Mouse (Mus musculus) c-Kit-positive CD71-positive TER-119-negative erythroid progenitor cells, embryonic 14.5 days (primary cell): ENCODE measurements around the gene Zfp451.
"Not testable (repeated sequence)": the region's sequence is repeated elsewhere in the genome, so short reads cannot be mapped to it uniquely, and the experiment has no call there.

Experiments
- DNase-seq: peaks from one replicate; pipeline ENCODE4 v3.0.0-alpha.2; 2013; ENCODE audit warnings: low read depth

The Zfp451 gene

DNA sequence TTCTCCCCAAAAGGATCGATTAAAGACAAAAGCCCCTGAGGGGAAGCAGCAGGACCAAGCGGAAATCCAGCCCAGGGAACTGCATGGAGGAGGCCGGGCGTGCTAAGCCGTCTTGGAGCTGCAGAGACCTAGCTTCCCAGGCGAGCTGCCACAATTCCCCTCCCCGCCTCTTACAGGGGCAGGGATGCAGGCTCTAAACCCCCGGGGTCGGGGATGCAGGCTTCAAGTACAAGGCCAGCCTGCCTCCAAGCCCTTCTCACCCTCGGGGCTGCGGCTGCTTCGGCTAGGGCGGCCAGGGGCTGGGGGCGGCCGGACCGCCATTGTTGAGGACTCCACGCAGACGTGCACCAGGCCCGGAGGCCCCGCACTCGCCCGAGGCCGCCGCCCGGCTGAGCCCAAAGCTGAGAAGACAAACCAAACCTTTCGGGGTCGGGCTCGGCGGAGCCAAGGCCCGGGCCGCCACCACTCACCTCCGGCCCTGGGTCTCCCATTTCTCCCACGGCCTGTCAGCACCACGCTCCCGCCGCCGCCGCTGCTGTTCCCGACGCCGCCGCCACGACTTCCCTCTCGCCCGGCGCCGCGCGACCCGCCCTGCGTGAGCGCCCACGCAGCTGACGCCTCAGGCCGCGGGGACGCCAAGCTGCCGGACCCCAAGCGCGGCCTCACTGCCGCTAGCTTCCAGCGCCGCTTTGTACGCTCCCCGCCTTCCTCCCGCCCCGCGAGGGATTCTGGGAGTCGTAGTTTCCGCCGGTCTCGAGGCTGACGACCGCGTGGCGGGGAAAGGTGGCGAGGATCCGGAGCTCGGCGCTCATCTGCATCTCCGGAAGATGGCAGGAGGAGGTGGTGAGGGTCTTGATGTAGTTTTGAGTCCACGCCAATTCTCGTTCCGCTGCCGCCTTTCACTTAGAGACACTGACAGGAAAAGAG is at the start of gene Zfp451:
Zfp451 (minus strand) TSS at position 728 of the 927 bp plus-strand sequence.
- DNase-seq, result peak; percentile 77

GRCm38 (mm10) chr1:33846807-33847206 is 32.4 kb upstream of the Zfp451 start:
- no peak for DNase-seq

- DNase-seq, result no peak
Measured at GRCm38 (mm10) chr1:33843823-33844222, 29.4 kb upstream of the Zfp451 start.

DNA sequence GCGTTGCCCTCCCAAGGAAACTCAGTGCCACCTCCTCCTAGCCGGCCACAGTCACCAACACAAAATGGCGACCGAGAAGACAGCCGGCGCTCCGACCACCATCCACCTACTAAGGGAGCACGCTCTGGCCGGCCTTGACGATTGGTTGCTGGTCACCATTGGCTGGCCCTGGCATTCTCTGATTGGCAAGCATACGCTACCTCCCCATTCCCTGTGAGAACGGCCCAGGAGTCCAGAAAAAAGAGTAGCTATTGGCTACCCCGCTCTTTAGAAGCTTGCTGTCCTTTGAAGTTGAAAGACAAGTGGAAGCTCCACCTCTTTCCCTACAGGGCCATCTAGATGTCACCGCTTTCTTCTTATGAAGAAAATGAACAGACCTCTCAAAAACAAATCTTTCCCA is 24.6 kb upstream of the Zfp451 start:
- not testable (repeated sequence) for DNase-seq

DNA sequence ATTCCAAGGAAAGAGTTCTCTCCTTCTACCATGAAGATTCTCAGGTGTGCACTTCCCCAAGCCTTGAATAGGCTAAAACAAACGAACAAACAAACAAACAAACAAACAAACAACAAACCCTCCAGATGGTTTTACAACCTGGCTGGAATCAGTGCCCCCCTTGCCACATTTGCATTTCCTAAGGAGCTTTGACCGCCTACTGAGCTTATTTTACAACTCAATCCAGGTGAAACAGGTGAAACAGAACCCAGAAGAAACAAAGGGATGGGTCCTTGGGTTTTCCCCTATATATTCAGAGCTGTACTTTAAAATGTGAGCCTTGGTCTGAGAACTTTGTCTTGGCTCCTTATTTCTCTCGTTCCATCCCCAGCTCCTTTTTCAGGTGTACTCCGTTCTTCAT is 16.2 kb upstream of the Zfp451 start:
- no peak for DNase-seq

GRCm38 (mm10) chr1:33817931-33818330 is 3.5 kb upstream of the Zfp451 start:
- DNase-seq, result no peak

GRCm38 (mm10) chr1:33813495-33813867 is 914 bp downstream of the Zfp451 start:
- DNase-seq, result peak; percentile 17

- no peak for DNase-seq
Measured at GRCm38 (mm10) chr1:33803323-33803722, 11.1 kb downstream of the Zfp451 start.

GRCm38 (mm10) chr1:33799620-33800019 is 14.8 kb downstream of the Zfp451 start:
- no peak for DNase-seq

DNA sequence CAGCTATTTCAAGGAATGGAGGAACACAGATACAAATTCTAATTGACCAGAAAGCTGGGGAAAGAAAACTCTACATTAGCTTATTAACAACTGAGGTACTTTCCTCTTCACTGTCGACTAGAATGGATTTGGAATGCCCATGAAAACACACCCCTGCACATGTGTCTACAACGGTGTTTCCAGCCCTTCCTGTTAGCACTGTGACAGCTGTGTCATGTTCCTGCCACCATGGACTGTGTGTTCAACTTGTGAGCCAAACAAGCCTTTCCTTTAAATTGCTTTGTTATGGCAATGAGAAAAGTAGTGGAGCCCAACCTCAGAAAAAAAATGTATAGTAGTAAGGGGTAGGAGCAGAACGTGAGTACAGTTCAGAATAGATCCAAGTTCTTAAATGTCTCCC is 25.9 kb downstream of the Zfp451 start:
- no peak for DNase-seq

DNA sequence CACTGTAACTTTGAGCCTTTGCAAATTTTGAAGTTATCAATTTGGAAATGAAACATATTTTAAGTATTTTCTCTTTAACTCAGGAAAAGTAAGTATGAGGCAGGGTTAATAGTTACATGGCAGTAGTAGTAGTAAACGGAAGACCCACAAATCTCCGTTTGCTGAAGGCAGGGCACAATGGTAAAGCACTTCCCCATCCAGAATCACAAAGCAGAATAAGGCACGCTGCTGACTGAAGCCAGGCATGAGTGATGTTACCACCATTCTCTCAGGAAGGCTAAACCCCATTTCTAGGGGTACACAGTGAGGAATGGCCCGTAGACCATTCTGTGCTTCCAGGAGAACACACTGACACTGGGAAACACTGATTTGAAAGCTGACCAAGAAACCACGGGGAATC is 26.3 kb downstream of the Zfp451 start:
- no peak for DNase-seq

- no peak for DNase-seq
Measured at GRCm38 (mm10) chr1:33784561-33784960, 29.8 kb downstream of the Zfp451 start.

- no peak for DNase-seq
Measured at GRCm38 (mm10) chr1:33776175-33776611, 38.2 kb downstream of the Zfp451 start.

DNA sequence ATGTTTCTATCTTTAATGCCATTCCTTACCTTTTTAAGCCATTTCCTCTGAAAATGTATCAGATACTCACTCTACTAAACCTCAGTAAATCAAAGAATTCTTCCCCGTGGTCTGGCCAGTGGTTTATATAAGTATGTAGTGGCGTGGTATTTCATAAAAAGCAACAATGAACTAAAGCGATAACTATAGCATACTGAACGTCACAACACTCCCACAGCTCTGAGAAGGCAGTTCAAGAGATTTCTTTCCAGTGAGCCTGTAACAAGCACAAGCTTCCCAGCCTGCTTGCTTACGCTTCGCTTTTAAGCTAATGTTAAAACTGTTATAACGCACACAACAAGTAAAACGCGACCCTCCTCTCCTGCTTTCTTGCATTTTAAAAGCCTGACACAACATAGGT is 42.3 kb downstream of the Zfp451 start:
- DNase-seq, result no peak

DNA sequence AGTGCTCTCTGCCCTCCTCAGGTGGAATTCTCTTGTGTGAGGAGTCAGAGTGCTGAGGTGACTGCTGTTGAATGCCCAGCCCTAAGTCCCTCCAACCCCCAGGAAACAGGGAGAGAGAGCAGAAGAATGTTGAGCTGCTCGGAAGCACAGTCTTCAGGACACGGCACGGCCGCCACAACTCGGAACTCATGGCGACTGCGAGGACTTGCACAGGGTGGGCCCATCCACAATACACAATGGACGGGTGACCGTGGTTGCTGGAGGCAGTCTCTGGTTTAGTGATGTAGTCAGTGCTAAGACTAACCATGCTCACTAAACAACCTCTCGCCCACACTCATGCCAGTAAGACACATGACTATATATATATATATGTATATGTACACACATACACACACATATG is 42.8 kb downstream of the Zfp451 start:
- no peak for DNase-seq

- no peak for DNase-seq
Measured at GRCm38 (mm10) chr1:33768827-33769226, 45.6 kb downstream of the Zfp451 start.

GRCm38 (mm10) chr1:33768091-33768787 is 46.2 kb downstream of the Zfp451 start:
- no peak for DNase-seq

GRCm38 (mm10) chr1:33766520-33767508 is 47.6 kb downstream of the Zfp451 start:
- no peak for DNase-seq

GRCm38 (mm10) chr1:33765468-33766080 is 48.8 kb downstream of the Zfp451 start:
- DNase-seq, result no peak

- no peak for DNase-seq
Measured at GRCm38 (mm10) chr1:33763826-33764225, 50.6 kb downstream of the Zfp451 start.

- DNase-seq, result peak; percentile 22
Measured at GRCm38 (mm10) chr1:33758488-33758887, 55.9 kb downstream of the Zfp451 start.
